Mouse (Mus musculus) B cell, adult 62 days (primary cell): ENCODE results near the gene Rnft2. TPM values are rescaled to one million over a fixed set of nuclear protein-coding genes. Genes with fewer than 3 reads are reported as not detected.

ENCODE experiments used
- total RNA-seq: library from RNA; stranded (reverse); gene quantifications from 4 replicates; pipeline ENCODE4 v1.2.4, GENCODE M21; 2023

Gene Rnft2
- total RNA-seq, result 0.94 to 2.3 TPM (median 1.2 TPM) in 4 replicates

DNA sequence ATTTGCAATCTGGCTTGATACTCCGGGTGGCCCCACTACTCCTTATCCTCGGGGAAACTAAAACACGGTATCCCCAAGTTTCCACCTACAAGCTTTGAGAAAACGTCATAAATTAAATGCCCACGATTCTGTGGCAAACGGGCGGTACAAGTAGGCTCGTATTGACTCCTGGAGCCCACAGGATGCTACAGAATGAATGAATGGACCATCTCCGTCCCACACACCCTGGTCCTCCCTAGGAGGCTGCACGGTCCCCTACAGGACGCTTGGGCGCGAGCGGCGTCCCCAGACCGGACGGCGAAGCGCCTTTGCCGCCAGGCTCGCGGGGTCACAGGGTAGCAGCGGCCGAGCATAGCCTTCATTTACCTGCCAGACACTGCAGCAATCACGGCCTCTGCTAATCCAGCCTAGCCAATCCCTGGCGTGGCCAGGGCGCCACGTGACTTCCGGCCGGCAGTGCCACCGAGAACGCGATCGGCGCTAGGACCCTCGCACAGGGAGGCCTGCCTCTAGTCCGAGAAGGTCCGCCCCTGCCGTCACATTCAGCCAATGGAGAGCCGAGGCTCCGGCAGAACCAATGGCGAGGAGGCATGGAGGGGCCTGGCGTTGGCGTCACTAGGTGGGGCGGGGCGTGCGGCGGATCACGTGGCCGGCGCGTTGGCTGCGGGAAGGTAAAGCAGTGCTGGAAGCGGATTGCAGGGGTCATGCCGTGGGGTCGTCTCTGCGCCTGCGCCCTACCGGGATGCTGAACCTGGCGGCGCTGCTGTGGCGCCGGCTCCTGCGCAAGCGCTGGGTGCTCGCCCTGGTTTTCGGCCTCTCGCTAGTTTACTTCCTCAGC lies at the start of gene Rnft2, which contains the start of gene 2410131K14Rik:
TSS of gene Rnft2 (minus strand) at position 511 of the 838 bp plus-strand sequence.
TSS of gene 2410131K14Rik (plus strand) at position 622 of the 838 bp plus-strand sequence.

DNA sequence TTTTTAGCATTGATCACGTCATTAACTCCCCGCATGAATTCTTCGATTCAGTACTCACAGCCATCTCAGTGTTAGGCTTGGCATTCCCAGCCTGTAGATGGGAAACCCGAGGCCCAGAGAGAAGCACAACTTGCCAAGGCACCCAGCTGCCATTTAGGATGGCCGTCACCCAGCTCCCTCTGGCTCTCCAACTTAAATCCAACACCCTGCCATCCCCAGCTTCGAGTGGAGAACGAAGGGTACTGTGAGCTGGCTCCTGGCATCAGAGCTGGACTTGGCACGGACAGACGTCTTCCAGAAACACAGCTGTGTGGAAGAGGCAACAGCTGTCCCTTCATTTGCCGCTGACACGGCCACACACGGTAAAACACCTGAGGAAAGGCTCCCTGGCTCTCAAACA lies 80.3 kb downstream of the Rnft2 start, which contains the start of gene Hrk:
TSS of gene Hrk (plus strand) at position 68 of the 400 bp plus-strand sequence.

DNA sequence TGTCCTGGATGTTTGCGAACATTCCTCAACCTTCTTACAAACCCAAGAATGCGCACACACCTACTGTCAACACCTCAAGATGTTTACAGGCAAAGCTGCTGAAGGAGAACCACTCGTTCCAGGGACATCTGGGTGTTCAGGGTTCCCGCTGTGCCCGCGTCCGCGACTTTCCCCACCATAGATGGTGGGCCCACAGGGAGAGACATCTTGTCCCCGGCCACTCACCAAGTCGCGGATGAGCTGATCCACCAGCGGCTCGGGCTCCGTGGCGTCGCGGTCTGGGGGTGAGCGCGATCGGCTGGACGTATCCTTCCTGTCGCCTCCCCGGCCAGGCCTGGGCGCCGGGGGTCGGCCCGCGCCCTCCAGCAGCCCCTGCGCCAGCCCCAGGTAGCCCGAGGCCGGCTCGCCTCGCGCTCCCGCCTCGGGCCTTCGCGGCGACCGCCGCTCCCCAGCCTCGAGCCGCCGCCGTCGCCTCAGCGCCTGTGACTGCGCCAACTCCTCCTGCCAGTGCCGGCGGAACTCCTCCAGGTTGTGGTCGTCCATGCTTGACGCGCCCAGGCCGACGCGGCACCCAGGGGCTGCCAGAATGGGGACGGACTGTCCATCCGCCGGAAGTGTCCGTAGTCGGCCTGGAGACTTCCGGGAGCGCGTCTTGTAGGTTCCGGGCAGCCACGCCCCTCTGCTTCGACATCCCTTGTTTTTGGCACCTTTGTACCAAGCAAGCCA lies 89.9 kb downstream of the Rnft2 start, which contains the start of gene Fbxw8:
TSS of gene Fbxw8 (minus strand) at position 626 of the 726 bp plus-strand sequence.

Other genes with a start within 250 kb of the Rnft2 start
- 0.60 to 1.6 TPM (median 1.2 TPM) in 3 of 4 replicates, not detected in the other for gene Tesc, start 217.4 kb downstream of the Rnft2 start, total RNA-seq
- gene Fbxw8, start 89.7 kb downstream of the Rnft2 start, total RNA-seq, result 21.1 to 24.1 TPM (median 22.5 TPM) in 4 replicates
- gene Hrk, start 80.5 kb downstream of the Rnft2 start, total RNA-seq, result not detected in 4 replicates
- 9.6 to 11.1 TPM (median 10.6 TPM) in 4 replicates for gene 2410131K14Rik, start 111 bp upstream of the Rnft2 start, total RNA-seq